In the genomic region with DNA sequence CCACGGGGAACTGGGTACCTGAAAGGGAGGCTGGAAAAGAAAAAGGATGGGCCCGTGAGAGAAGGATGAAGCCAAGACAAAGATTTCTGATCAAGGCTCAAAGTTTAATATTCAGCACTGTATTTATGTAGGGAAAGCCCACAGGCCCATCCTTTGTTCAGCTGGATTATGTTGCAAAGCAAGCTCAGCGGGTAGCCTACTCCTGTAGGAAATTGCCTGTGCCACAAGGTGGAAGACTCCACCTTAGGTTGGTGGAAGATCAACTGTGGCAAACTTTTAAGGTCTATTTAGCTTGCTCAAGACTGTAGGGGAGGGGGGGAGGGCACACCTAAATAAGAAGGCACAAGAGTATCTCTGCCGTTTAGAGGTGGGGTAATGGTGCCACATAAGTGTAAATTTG, we compare ENCODE assay signal across 26 mouse cellular contexts. TPM values are rescaled to one million over a fixed set of nuclear protein-coding genes. Genes with fewer than 3 reads are reported as not detected.
DNase-seq lines count a peak whose midpoint lies in the region; ATAC-seq and TF ChIP-seq lines count a peak whose summit lies in the region.
"Had no signal": no experiment of that assay in that cellular context is flagged by ENCODE, and none has a peak within 500 bp of the region (broad histone marks: within the 10 kb centered on the region; RNA-seq: fewer than 3 reads in every experiment).

No protein-coding gene starts in this region.

- no peak for ATAC-seq in forebrain, embryonic 11.5 days (replicated peaks; ENCODE audit: low FRiP score)
- ATAC-seq in forebrain, embryonic 13.5 days, result no peak
- ATAC-seq in kidney, postnatal 0 days (replicated peaks; ENCODE audit: low FRiP score, low read depth), result no peak
- ATAC-seq: forebrain, postnatal 0 days; liver, embryonic 12.5 days; liver, postnatal 0 days; midbrain, embryonic 16.5 days had no signal

- H3K4me3 ChIP-seq in forebrain, embryonic 11.5 days (ENCODE audit: low read depth, low read length), result no peak overlapping the region
- H3K4me3 ChIP-seq in forebrain, embryonic 13.5 days, result no peak overlapping the region
- H3K4me3 ChIP-seq in kidney, postnatal 0 days (replicated peaks; ENCODE audit: low read depth, low read length), result no peak overlapping the region
- no peak overlapping the region for H3K4me3 ChIP-seq in ES-Bruce4 (ENCODE audit: low read depth, low read length)
- H3K4me3 ChIP-seq: embryonic facial prominence, embryonic 12.5 days; forebrain, embryonic 10.5 days; heart, embryonic 15.5 days; hindbrain, embryonic 12.5 days; liver, embryonic 12.5 days; myocyte; neural tube, embryonic 12.5 days had no signal

- no peak overlapping the region for H3K27ac ChIP-seq in forebrain, embryonic 11.5 days (ENCODE audit: low read depth, low read length)
- no peak overlapping the region for H3K27ac ChIP-seq in forebrain, embryonic 13.5 days
- H3K27ac ChIP-seq in kidney, postnatal 0 days, result no peak overlapping the region
- H3K27ac ChIP-seq in ES-Bruce4 (ENCODE audit: insufficient read depth, low read length), result 0 out of 2 replicates have a peak overlapping the region, but pooled peaks have one; percentile 31
- H3K27ac ChIP-seq: embryonic facial prominence, embryonic 12.5 days; heart, embryonic 15.5 days; hindbrain, embryonic 12.5 days; liver, embryonic 12.5 days; macrophage; neural tube, embryonic 12.5 days had no signal

- no peaks in the 10 kb centered on the region for H3K27me3 ChIP-seq in forebrain, embryonic 11.5 days (ENCODE audit: control insufficient read depth, insufficient read depth, low read length)
- 0 out of 2 replicates have a peak, but pooled peaks cover 4% of the 10 kb centered on the region for H3K27me3 ChIP-seq in forebrain, embryonic 13.5 days
- no peaks in the 10 kb centered on the region for H3K27me3 ChIP-seq in kidney, postnatal 0 days (ENCODE audit: insufficient read depth, low read length)
- H3K27me3 ChIP-seq in ES-Bruce4 (ENCODE audit: control insufficient read depth, insufficient read depth, low read length, poor library complexity, severe bottlenecking), result no peaks in the 10 kb centered on the region
- H3K27me3 ChIP-seq: embryonic facial prominence, embryonic 12.5 days; heart, embryonic 15.5 days; hindbrain, embryonic 12.5 days; neural tube, embryonic 12.5 days had no signal

- no peak for TF ChIP-seq POLR2A in ES-Bruce4 (IDR thresholded peaks at IDR 0.05; ENCODE audit: insufficient read depth, low read length)

- TF ChIP-seq CTCF in kidney, postnatal 0 days (IDR thresholded peaks at IDR 0.05; ENCODE audit: low read depth), result peak; percentile 52
- TF ChIP-seq CTCF in ES-Bruce4 (IDR thresholded peaks at IDR 0.05; ENCODE audit: low read depth, low read length), result no peak

- 20% methylated on average over 4 of the region's 4 CpGs for WGBS in forebrain, embryonic 11.5 days
- WGBS in forebrain, embryonic 13.5 days, result 16% methylated on average over 4 of the region's 4 CpGs
- WGBS in kidney, postnatal 0 days, result 52% methylated on average over 4 of the region's 4 CpGs

- H3K4me2 ChIP-seq in forebrain, embryonic 11.5 days (ENCODE audit: low read depth, low read length, severe bottlenecking), result no peak overlapping the region
- no peak overlapping the region for H3K4me2 ChIP-seq in forebrain, embryonic 13.5 days
- H3K4me2 ChIP-seq in kidney, postnatal 0 days (ENCODE audit: low read length), result no peak overlapping the region
- H3K4me2 ChIP-seq: embryonic facial prominence, embryonic 12.5 days; heart, embryonic 15.5 days; hindbrain, embryonic 12.5 days; liver, embryonic 12.5 days; neural tube, embryonic 12.5 days had no signal

- H3K36me3 ChIP-seq in forebrain, embryonic 11.5 days (ENCODE audit: control insufficient read depth, insufficient read depth, low read length), result no peaks in the 10 kb centered on the region
- no peaks in the 10 kb centered on the region for H3K36me3 ChIP-seq in forebrain, embryonic 13.5 days (ENCODE audit: poor library complexity, severe bottlenecking)
- H3K36me3 ChIP-seq in kidney, postnatal 0 days (ENCODE audit: insufficient read depth, low read length), result no peaks in the 10 kb centered on the region
- no peaks in the 10 kb centered on the region for H3K36me3 ChIP-seq in ES-Bruce4 (ENCODE audit: control insufficient read depth, insufficient read depth, low read length, poor library complexity, severe bottlenecking)
- H3K36me3 ChIP-seq: embryonic facial prominence, embryonic 12.5 days; heart, embryonic 15.5 days; hindbrain, embryonic 12.5 days; liver, embryonic 12.5 days; neural tube, embryonic 12.5 days had no signal

- TF ChIP-seq EP300 in ES-Bruce4 (IDR thresholded peaks at IDR 0.05; ENCODE audit: insufficient read depth, low read depth, low read length), result no peak

- DNase-seq in forebrain, embryonic 11.5 days (ENCODE audit: low spot score), result peak; percentile 43
- no peak for DNase-seq in kidney, postnatal 0 days (ENCODE audit: low spot score)
- no peak for DNase-seq in kidney, postnatal 10 days
- peak; percentile 84 for DNase-seq in ZHBTc4 (ENCODE audit: low read depth, low spot score)
- no peak for DNase-seq in frontal cortex, postnatal 25 days (ENCODE audit: low spot score in 2 of 2)
- DNase-seq: adrenal gland, adult 8-10 months; cerebellum, adult 8-10 months; cerebellum, postnatal 25 days; forebrain, postnatal 0 days; gastrocnemius, postnatal 10 days; kidney, adult 18-20 months; layer of hippocampus, postnatal 36 days; left cerebral cortex, postnatal 4 days; liver, postnatal 0 days; thymus, postnatal 14 days had no signal

- no peaks in the 10 kb centered on the region for H3K9me3 ChIP-seq in forebrain, embryonic 11.5 days (ENCODE audit: control insufficient read depth, low read length)
- no peaks in the 10 kb centered on the region for H3K9me3 ChIP-seq in forebrain, embryonic 13.5 days (replicated peaks)
- H3K9me3 ChIP-seq in kidney, postnatal 0 days (replicated peaks; ENCODE audit: low read length), result no peaks in the 10 kb centered on the region
- peaks cover 10% of the 10 kb centered on the region for H3K9me3 ChIP-seq in ES-Bruce4 (replicated peaks; ENCODE audit: control insufficient read depth, insufficient read depth, low read length, poor library complexity, severe bottlenecking)
- H3K9me3 ChIP-seq: embryonic facial prominence, embryonic 12.5 days; forebrain, embryonic 10.5 days; heart, embryonic 15.5 days; hindbrain, embryonic 12.5 days; liver, embryonic 12.5 days; neural tube, embryonic 12.5 days had no signal

- peaks cover 13% of the 10 kb centered on the region; the same call in 1 of the 2 replicates for H3K4me1 ChIP-seq in forebrain, embryonic 11.5 days (replicated peaks; ENCODE audit: control insufficient read depth, insufficient read depth, low read length)
- peaks cover 9% of the 10 kb centered on the region for H3K4me1 ChIP-seq in forebrain, embryonic 13.5 days
- peaks cover 9% of the 10 kb centered on the region; the same call in 1 of the 2 replicates for H3K4me1 ChIP-seq in kidney, postnatal 0 days (replicated peaks; ENCODE audit: insufficient read depth, low read length)
- no peaks in the 10 kb centered on the region for H3K4me1 ChIP-seq in ES-Bruce4 (ENCODE audit: control insufficient read depth, insufficient read depth, low read length)

- no peak overlapping the region for H3K9ac ChIP-seq in forebrain, embryonic 11.5 days (ENCODE audit: low read length)
- no peak overlapping the region for H3K9ac ChIP-seq in forebrain, embryonic 13.5 days
- H3K9ac ChIP-seq in kidney, postnatal 0 days (ENCODE audit: low read depth, low read length), result no peak overlapping the region
- H3K9ac ChIP-seq in ES-Bruce4 (ENCODE audit: low read depth, poor library complexity, severe bottlenecking), result no peak overlapping the region
- H3K9ac ChIP-seq: embryonic facial prominence, embryonic 12.5 days; forebrain, postnatal 0 days; heart, embryonic 15.5 days; hindbrain, embryonic 12.5 days; liver, embryonic 12.5 days; liver, postnatal 0 days; neural tube, embryonic 12.5 days had no signal

RNA-seq across cellular contexts. Expression of a gene that starts 14.8 kb away (rescaled TPM):
- 13.7 and 16.7 TPM in 2 replicates for polyA plus RNA-seq in forebrain, embryonic 11.5 days (2014; fragmentation: Nextera tagmentation; extraction: Ambion mirVana)
- 14.2 and 16.3 TPM in 2 replicates for polyA plus RNA-seq in forebrain, embryonic 13.5 days (2015; fragmentation: Nextera tagmentation; extraction: Ambion mirVana)
- polyA plus RNA-seq in kidney, postnatal 0 days (2015; fragmentation: Nextera tagmentation; extraction: Ambion mirVana), result 8.5 and 8.8 TPM in 2 replicates
- 26.9 and 28.1 TPM in 2 replicates for polyA plus RNA-seq in ES-Bruce4 (2011; ENCODE audit: insufficient read depth, insufficient read length, low read depth, missing spikeins)
- polyA plus RNA-seq: macrophage had no signal

Comparison
In these comparisons a context has a peak if more than half of its experiments do, and no peak if none do; other contexts are left out.
1. DNase-seq: peak in forebrain, embryonic 11.5 days (single experiment) and ZHBTc4 (single experiment); none in kidney, postnatal 0 days (single experiment), kidney, postnatal 10 days (single experiment) and frontal cortex, postnatal 25 days (0 of 2).